Mouse (Mus musculus): ENCODE measurements around the gene Celf6.
A peak's percentile ranks its signal among the peaks of the same experiment; 100 is the strongest.

- TF ChIP-seq GATA1 (IDR thresholded peaks at IDR 0.05; ENCODE audit: low read depth, low read length) (no peak), MYC (IDR thresholded peaks at IDR 0.05; ENCODE audit: low read depth, low read length) (no peak), CTCF (IDR thresholded peaks at IDR 0.05 in 2 of 3, conservative IDR thresholded peaks at IDR 0.05 in 1 of 3; ENCODE audit: control insufficient read depth in 1 of 3, insufficient read depth in 1 of 3, low read depth in 2 of 3, low read length in 3 of 3, poor library complexity in 1 of 3, severe bottlenecking in 1 of 3) (no peak), MAX (IDR thresholded peaks at IDR 0.05; ENCODE audit: low read length) (no peak), CHD1 (IDR thresholded peaks at IDR 0.05; ENCODE audit: low read depth, low read length) (no peak), NELFE (IDR thresholded peaks at IDR 0.05; ENCODE audit: low read depth, low read length) (no peak), TCF12 (IDR thresholded peaks at IDR 0.05; ENCODE audit: low read depth, low read length) (no peak), EP300 (IDR thresholded peaks at IDR 0.05; ENCODE audit: low read depth in 1 of 2, low read length in 2 of 2) (peak in 1 of 2 experiments; percentile 44; a peak in 1 of 4 replicates), TAL1 (IDR thresholded peaks at IDR 0.05; ENCODE audit: low read length) (no peak), MAFK (IDR thresholded peaks at IDR 0.05; ENCODE audit: borderline replicate concordance, low read depth, low read length) (no peak), ZC3H11A (IDR thresholded peaks at IDR 0.05; ENCODE audit: low read depth, low read length) (no peak), ZNF384 (IDR thresholded peaks at IDR 0.05; ENCODE audit: low read depth, low read length) (peak; percentile 68), ZKSCAN1 (IDR thresholded peaks at IDR 0.05; ENCODE audit: low read depth, low read length) (no peak)
Measured at GRCm38 (mm10) chr9:59541617-59542016, 36.1 kb upstream of the Celf6 start.

Measured in MEL (cell line).